Mouse (Mus musculus): Measurements from ENCODE around the gene Pard3b. TPM values are rescaled to one million over a fixed set of nuclear protein-coding genes. Genes with fewer than 3 reads are reported as not detected.

Pard3b gene
- polyA plus RNA-seq, 1 experiment from 2014 or later: 11.4 TPM

GRCm38 (mm10) chr1:62398738-62399137 lies 760.1 kb downstream of the Pard3b start:
- no peaks in the 10 kb centered on the region for H3K27me3 ChIP-seq (ENCODE audit: control insufficient read depth, insufficient read depth, low read length)
- H3K36me3 ChIP-seq (ENCODE audit: control insufficient read depth, insufficient read depth): no peaks in the 10 kb centered on the region
- no peak overlapping the region for H3K4me2 ChIP-seq (ENCODE audit: low read depth, low read length)
- no peak overlapping the region for H3K9ac ChIP-seq (ENCODE audit: low read length)
- ATAC-seq (replicated peaks; ENCODE audit: extremely low read depth, insufficient read depth, low FRiP score): no peak
- no peaks in the 10 kb centered on the region for H3K4me1 ChIP-seq (ENCODE audit: control insufficient read depth, insufficient read depth, low read length)
- 75% methylated on average over 4 of the region's 4 CpGs for WGBS
- no peak overlapping the region for H3K4me3 ChIP-seq (ENCODE audit: low read length)
- no peak overlapping the region for H3K27ac ChIP-seq (ENCODE audit: low read length)
- H3K9me3 ChIP-seq (replicated peaks; ENCODE audit: control insufficient read depth, low read length): no peaks in the 10 kb centered on the region

GRCm38 (mm10) chr1:62405061-62405460 lies 766.4 kb downstream of the Pard3b start:
- Histone ChIP-seq H3K4me1 (ENCODE audit: control insufficient read depth, insufficient read depth, low read length) (no peaks in the 10 kb centered on the region), H3K27ac (ENCODE audit: low read length) (no peak overlapping the region)
- WGBS: 60% methylated on average over 8 of the region's 8 CpGs

GRCm38 (mm10) chr1:62411368-62411767 lies 772.7 kb downstream of the Pard3b start:
- 87% methylated on average over 2 of the region's 2 CpGs for WGBS
- Histone ChIP-seq H3K27me3 (ENCODE audit: control insufficient read depth, insufficient read depth, low read length) (no peaks in the 10 kb centered on the region), H3K4me2 (ENCODE audit: low read depth, low read length) (no peak overlapping the region), H3K36me3 (ENCODE audit: control insufficient read depth, insufficient read depth) (no peaks in the 10 kb centered on the region), H3K9me3 (replicated peaks; ENCODE audit: control insufficient read depth, low read length) (no peaks in the 10 kb centered on the region), H3K9ac (ENCODE audit: low read length) (no peak overlapping the region), H3K27ac (ENCODE audit: low read length) (no peak overlapping the region), H3K4me1 (ENCODE audit: control insufficient read depth, insufficient read depth, low read length) (peaks cover 2% of the 10 kb centered on the region; the same call in 1 of the 2 replicates), H3K4me3 (ENCODE audit: low read length) (no peak overlapping the region)
- no peak for ATAC-seq (replicated peaks; ENCODE audit: extremely low read depth, insufficient read depth, low FRiP score)

More at GRCm38 (mm10) chr1:62405061-62405460, 766.4 kb downstream of the Pard3b start:
- Histone ChIP-seq H3K36me3 (ENCODE audit: control insufficient read depth, insufficient read depth) (no peaks in the 10 kb centered on the region), H3K9me3 (replicated peaks; ENCODE audit: control insufficient read depth, low read length) (no peaks in the 10 kb centered on the region), H3K27me3 (ENCODE audit: control insufficient read depth, insufficient read depth, low read length) (no peaks in the 10 kb centered on the region), H3K9ac (ENCODE audit: low read length) (no peak overlapping the region), H3K4me2 (ENCODE audit: low read depth, low read length) (no peak overlapping the region), H3K4me3 (ENCODE audit: low read length) (no peak overlapping the region)
- 0 out of 2 replicates have a peak, but pooled peaks have one; percentile 18 for ATAC-seq (replicated peaks; ENCODE audit: extremely low read depth, insufficient read depth, low FRiP score)

- Histone ChIP-seq H3K4me1 (ENCODE audit: control insufficient read depth, insufficient read depth, low read length) (peaks cover 5% of the 10 kb centered on the region; the same call in 1 of the 2 replicates), H3K9ac (ENCODE audit: low read length) (no peak overlapping the region), H3K4me2 (ENCODE audit: low read depth, low read length) (no peak overlapping the region), H3K36me3 (ENCODE audit: control insufficient read depth, insufficient read depth) (no peaks in the 10 kb centered on the region), H3K27me3 (ENCODE audit: control insufficient read depth, insufficient read depth, low read length) (no peaks in the 10 kb centered on the region), H3K27ac (ENCODE audit: low read length) (no peak overlapping the region), H3K4me3 (ENCODE audit: low read length) (no peak overlapping the region), H3K9me3 (replicated peaks; ENCODE audit: control insufficient read depth, low read length) (no peaks in the 10 kb centered on the region)
- 62% methylated on average over 4 of the region's 4 CpGs for WGBS
- no peak for ATAC-seq (replicated peaks; ENCODE audit: extremely low read depth, insufficient read depth, low FRiP score)
Measured at GRCm38 (mm10) chr1:62412019-62412418, 773.4 kb downstream of the Pard3b start.

GRCm38 (mm10) chr1:62412988-62413387 lies 774.4 kb downstream of the Pard3b start:
- 84% methylated on average over 3 of the region's 3 CpGs for WGBS

GRCm38 (mm10) chr1:62414521-62414920 lies 775.9 kb downstream of the Pard3b start:
- H3K4me2 ChIP-seq (ENCODE audit: low read depth, low read length): no peak overlapping the region
- ATAC-seq (replicated peaks; ENCODE audit: extremely low read depth, insufficient read depth, low FRiP score): no peak
- 40% methylated on average over 6 of the region's 6 CpGs for WGBS

More at GRCm38 (mm10) chr1:62412988-62413387, 774.4 kb downstream of the Pard3b start:
- H3K27ac ChIP-seq (ENCODE audit: low read length): no peak overlapping the region
- H3K9ac ChIP-seq (ENCODE audit: low read length): no peak overlapping the region
- no peaks in the 10 kb centered on the region for H3K27me3 ChIP-seq (ENCODE audit: control insufficient read depth, insufficient read depth, low read length)
- H3K4me1 ChIP-seq (ENCODE audit: control insufficient read depth, insufficient read depth, low read length): peaks cover 5% of the 10 kb centered on the region; the same call in 1 of the 2 replicates
- no peaks in the 10 kb centered on the region for H3K9me3 ChIP-seq (replicated peaks; ENCODE audit: control insufficient read depth, low read length)
- H3K4me3 ChIP-seq (ENCODE audit: low read length): no peak overlapping the region
- no peak overlapping the region for H3K4me2 ChIP-seq (ENCODE audit: low read depth, low read length)
- no peak for ATAC-seq (replicated peaks; ENCODE audit: extremely low read depth, insufficient read depth, low FRiP score)
- H3K36me3 ChIP-seq (ENCODE audit: control insufficient read depth, insufficient read depth): no peaks in the 10 kb centered on the region

GRCm38 (mm10) chr1:62416627-62417374 lies 778.2 kb downstream of the Pard3b start:
- Histone ChIP-seq H3K9ac (ENCODE audit: low read length) (no peak overlapping the region), H3K4me2 (ENCODE audit: low read depth, low read length) (no peak overlapping the region), H3K27me3 (ENCODE audit: control insufficient read depth, insufficient read depth, low read length) (no peaks in the 10 kb centered on the region), H3K27ac (ENCODE audit: low read length) (no peak overlapping the region), H3K4me3 (ENCODE audit: low read length) (no peak overlapping the region), H3K36me3 (ENCODE audit: control insufficient read depth, insufficient read depth) (no peaks in the 10 kb centered on the region), H3K9me3 (replicated peaks; ENCODE audit: control insufficient read depth, low read length) (no peaks in the 10 kb centered on the region), H3K4me1 (ENCODE audit: control insufficient read depth, insufficient read depth, low read length) (peaks cover 4% of the 10 kb centered on the region; the same call in 1 of the 2 replicates)
- WGBS: 59% methylated on average over 10 of the region's 10 CpGs
- ATAC-seq (replicated peaks; ENCODE audit: extremely low read depth, insufficient read depth, low FRiP score): no peak

More at GRCm38 (mm10) chr1:62414521-62414920, 775.9 kb downstream of the Pard3b start:
- no peaks in the 10 kb centered on the region for H3K9me3 ChIP-seq (replicated peaks; ENCODE audit: control insufficient read depth, low read length)
- no peaks in the 10 kb centered on the region for H3K36me3 ChIP-seq (ENCODE audit: control insufficient read depth, insufficient read depth)
- no peak overlapping the region for H3K9ac ChIP-seq (ENCODE audit: low read length)
- H3K4me1 ChIP-seq (ENCODE audit: control insufficient read depth, insufficient read depth, low read length): peaks cover 5% of the 10 kb centered on the region; the same call in 1 of the 2 replicates
- no peak overlapping the region for H3K27ac ChIP-seq (ENCODE audit: low read length)
- H3K27me3 ChIP-seq (ENCODE audit: control insufficient read depth, insufficient read depth, low read length): no peaks in the 10 kb centered on the region
- no peak overlapping the region for H3K4me3 ChIP-seq (ENCODE audit: low read length)

GRCm38 (mm10) chr1:62422896-62423650 lies 784.4 kb downstream of the Pard3b start:
- WGBS: 89% methylated on average over 10 of the region's 10 CpGs
- ATAC-seq (replicated peaks; ENCODE audit: extremely low read depth, insufficient read depth, low FRiP score): no peak
- Histone ChIP-seq H3K4me2 (ENCODE audit: low read depth, low read length) (no peak overlapping the region), H3K4me1 (ENCODE audit: control insufficient read depth, insufficient read depth, low read length) (no peaks in the 10 kb centered on the region), H3K27ac (ENCODE audit: low read length) (no peak overlapping the region), H3K4me3 (ENCODE audit: low read length) (no peak overlapping the region), H3K9ac (ENCODE audit: low read length) (no peak overlapping the region), H3K36me3 (ENCODE audit: control insufficient read depth, insufficient read depth) (no peaks in the 10 kb centered on the region), H3K9me3 (replicated peaks; ENCODE audit: control insufficient read depth, low read length) (no peaks in the 10 kb centered on the region), H3K27me3 (ENCODE audit: control insufficient read depth, insufficient read depth, low read length) (no peaks in the 10 kb centered on the region)

GRCm38 (mm10) chr1:62425369-62425768 lies 786.7 kb downstream of the Pard3b start:
- 83% methylated on average over 2 of the region's 2 CpGs for WGBS
- Histone ChIP-seq H3K9me3 (replicated peaks; ENCODE audit: control insufficient read depth, low read length) (no peaks in the 10 kb centered on the region), H3K4me3 (ENCODE audit: low read length) (no peak overlapping the region), H3K4me1 (ENCODE audit: control insufficient read depth, insufficient read depth, low read length) (no peaks in the 10 kb centered on the region), H3K27ac (ENCODE audit: low read length) (no peak overlapping the region), H3K4me2 (ENCODE audit: low read depth, low read length) (no peak overlapping the region), H3K9ac (ENCODE audit: low read length) (no peak overlapping the region), H3K27me3 (ENCODE audit: control insufficient read depth, insufficient read depth, low read length) (no peaks in the 10 kb centered on the region), H3K36me3 (ENCODE audit: control insufficient read depth, insufficient read depth) (no peaks in the 10 kb centered on the region)
- no peak for ATAC-seq (replicated peaks; ENCODE audit: extremely low read depth, insufficient read depth, low FRiP score)

Data from heart, embryonic 16.5 days (tissue).